Mouse (Mus musculus): Measurements from ENCODE around the gene 6820408C15Rik.

The 6820408C15Rik gene

GRCm38 (mm10) chr2:152464570-152465150 lies 49.3 kb downstream of the 6820408C15Rik start, which contains the start of gene Defb23:
Gene Defb23 (minus strand): TSS chr2:152464620.
- H3K9me3 ChIP-seq (ENCODE audit: low read length): no peaks in the 10 kb centered on the region
- TF ChIP-seq NANOG (IDR thresholded peaks at IDR 0.05; ENCODE audit: borderline replicate concordance, low read length) (no peak), CTCF (conservative IDR thresholded peaks at IDR 0.05; ENCODE audit: low read length) (peak; percentile 63)

DNA sequence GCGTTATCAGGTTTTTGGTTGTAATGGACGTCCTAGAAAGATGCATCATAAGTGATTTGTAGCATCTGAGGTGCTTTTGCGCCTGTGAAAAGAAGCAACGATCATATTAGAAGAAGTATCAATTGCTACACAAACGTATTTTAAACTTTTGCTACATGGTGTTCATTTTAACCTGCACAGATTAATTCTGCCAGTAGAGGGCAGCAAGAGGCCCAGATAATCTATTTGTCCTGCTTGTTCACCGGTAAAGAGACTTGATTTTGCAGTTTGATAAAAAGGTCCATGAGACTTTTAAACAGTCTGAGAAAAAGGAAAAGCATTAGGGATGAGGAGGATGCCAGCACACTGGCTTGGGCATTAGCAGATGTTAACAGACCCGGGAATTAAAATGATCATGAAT lies 55.6 kb downstream of the 6820408C15Rik start:
- Histone ChIP-seq H3K4me3 (replicated peaks; ENCODE audit: low read length) (no peak overlapping the region), H3K36me3 (ENCODE audit: insufficient read depth, low read length) (no peaks in the 10 kb centered on the region), H3K27me3 (ENCODE audit: insufficient read depth, low read length) (no peaks in the 10 kb centered on the region), H3K4me1 (replicated peaks; ENCODE audit: low read depth, low read length) (peaks cover 4% of the 10 kb centered on the region; the same call in 1 of the 2 replicates), H3K9me3 (ENCODE audit: low read length) (no peaks in the 10 kb centered on the region)
- TF ChIP-seq NANOG (IDR thresholded peaks at IDR 0.05; ENCODE audit: borderline replicate concordance, low read length) (no peak), POU5F1 (IDR thresholded peaks at IDR 0.05; ENCODE audit: borderline replicate concordance, low read length) (no peak), CTCF (conservative IDR thresholded peaks at IDR 0.05; ENCODE audit: low read length) (peak; percentile 92)

More at GRCm38 (mm10) chr2:152464570-152465150, 49.3 kb downstream of the 6820408C15Rik start, which contains the start of gene Defb23:
- H3K4me3 ChIP-seq (replicated peaks; ENCODE audit: low read length): no peak within 1 kb of the TSS
- H3K27me3 ChIP-seq (ENCODE audit: insufficient read depth, low read length): peaks cover 10% of the 10 kb centered on the region
- peaks cover 4% of the 10 kb centered on the region; the same call in 1 of the 2 replicates for H3K4me1 ChIP-seq (replicated peaks; ENCODE audit: low read depth, low read length)
- H3K36me3 ChIP-seq (ENCODE audit: insufficient read depth, low read length): no peaks in the 10 kb centered on the region

DNA sequence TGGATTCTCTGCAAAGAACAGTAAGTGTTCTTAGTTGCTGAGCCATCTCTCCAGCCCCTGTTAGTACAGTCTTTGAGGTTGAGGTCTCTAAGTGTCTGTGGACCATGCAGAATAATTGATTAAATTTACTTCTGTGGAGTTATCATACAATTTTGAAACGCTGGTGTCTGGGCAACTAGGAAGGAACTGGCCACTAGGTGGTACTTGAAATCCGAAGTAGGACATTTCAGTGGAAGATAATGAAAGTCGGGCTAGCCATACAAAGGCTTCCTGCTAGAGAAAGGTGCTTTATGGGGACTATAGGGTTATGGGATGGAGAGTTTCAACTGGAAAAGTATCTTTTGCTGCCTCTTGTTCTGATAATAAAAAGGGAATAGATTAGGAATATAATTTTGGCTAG lies 57.0 kb downstream of the 6820408C15Rik start:
- Histone ChIP-seq H3K9me3 (ENCODE audit: low read length) (no peaks in the 10 kb centered on the region), H3K4me1 (replicated peaks; ENCODE audit: low read depth, low read length) (peaks cover 4% of the 10 kb centered on the region; the same call in 1 of the 2 replicates), H3K4me3 (replicated peaks; ENCODE audit: low read length) (no peak overlapping the region), H3K36me3 (ENCODE audit: insufficient read depth, low read length) (no peaks in the 10 kb centered on the region), H3K27me3 (ENCODE audit: insufficient read depth, low read length) (no peaks in the 10 kb centered on the region)
- TF ChIP-seq POU5F1 (IDR thresholded peaks at IDR 0.05; ENCODE audit: borderline replicate concordance, low read length) (no peak), NANOG (IDR thresholded peaks at IDR 0.05; ENCODE audit: borderline replicate concordance, low read length) (no peak), CTCF (conservative IDR thresholded peaks at IDR 0.05; ENCODE audit: low read length) (no peak)

DNA sequence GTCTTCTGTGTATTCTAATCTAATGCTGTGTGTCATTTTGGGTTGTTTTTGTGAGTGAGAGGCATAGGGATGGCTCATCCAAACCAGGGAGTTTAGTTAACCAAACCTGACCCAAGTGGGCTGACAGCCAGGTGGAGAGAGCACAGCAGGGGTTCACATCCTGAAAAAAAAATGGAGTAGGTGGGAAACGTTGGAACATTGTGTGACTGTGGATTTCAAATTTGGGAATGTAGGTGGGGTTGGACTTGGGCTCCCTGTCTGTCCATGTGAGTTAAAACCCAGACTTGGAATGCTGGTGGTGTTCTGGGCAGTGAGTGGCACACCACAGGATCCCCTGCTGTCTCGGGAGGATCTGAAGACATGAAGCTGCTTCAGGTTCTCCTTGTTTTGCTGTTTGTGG lies 61.4 kb downstream of the 6820408C15Rik start, which contains the start of gene Defb20:
Gene Defb20 (plus strand): TSS at position 301 of the 400 bp plus-strand sequence.
- Histone ChIP-seq H3K27me3 (ENCODE audit: insufficient read depth, low read length) (no peaks in the 10 kb centered on the region), H3K4me1 (replicated peaks; ENCODE audit: low read depth, low read length) (no peaks in the 10 kb centered on the region), H3K36me3 (ENCODE audit: insufficient read depth, low read length) (no peaks in the 10 kb centered on the region), H3K4me3 (replicated peaks; ENCODE audit: low read length) (no peak within 1 kb of the TSS), H3K9me3 (ENCODE audit: low read length) (no peaks in the 10 kb centered on the region)
- no peak for TF ChIP-seq NANOG (IDR thresholded peaks at IDR 0.05; ENCODE audit: borderline replicate concordance, low read length)
- TF ChIP-seq POU5F1 (IDR thresholded peaks at IDR 0.05; ENCODE audit: borderline replicate concordance, low read length): no peak
- TF ChIP-seq CTCF (conservative IDR thresholded peaks at IDR 0.05; ENCODE audit: low read length): no peak

GRCm38 (mm10) chr2:152480881-152481280 lies 65.5 kb downstream of the 6820408C15Rik start:
- H3K4me1 ChIP-seq (replicated peaks; ENCODE audit: low read depth, low read length): no peaks in the 10 kb centered on the region
- TF ChIP-seq CTCF (conservative IDR thresholded peaks at IDR 0.05; ENCODE audit: low read length) (no peak), POU5F1 (IDR thresholded peaks at IDR 0.05; ENCODE audit: borderline replicate concordance, low read length) (no peak), NANOG (IDR thresholded peaks at IDR 0.05; ENCODE audit: borderline replicate concordance, low read length) (no peak)
- no peaks in the 10 kb centered on the region for H3K27me3 ChIP-seq (ENCODE audit: insufficient read depth, low read length)
- no peak overlapping the region for H3K4me3 ChIP-seq (replicated peaks; ENCODE audit: low read length)
- no peaks in the 10 kb centered on the region for H3K36me3 ChIP-seq (ENCODE audit: insufficient read depth, low read length)
- peaks cover 18% of the 10 kb centered on the region for H3K9me3 ChIP-seq (ENCODE audit: low read length)

- Histone ChIP-seq H3K27me3 (ENCODE audit: insufficient read depth, low read length) (no peaks in the 10 kb centered on the region), H3K36me3 (ENCODE audit: insufficient read depth, low read length) (no peaks in the 10 kb centered on the region), H3K4me3 (replicated peaks; ENCODE audit: low read length) (no peak overlapping the region), H3K4me1 (replicated peaks; ENCODE audit: low read depth, low read length) (no peaks in the 10 kb centered on the region), H3K9me3 (ENCODE audit: low read length) (peaks cover 21% of the 10 kb centered on the region)
- TF ChIP-seq CTCF (conservative IDR thresholded peaks at IDR 0.05; ENCODE audit: low read length) (no peak), POU5F1 (IDR thresholded peaks at IDR 0.05; ENCODE audit: borderline replicate concordance, low read length) (no peak), NANOG (IDR thresholded peaks at IDR 0.05; ENCODE audit: borderline replicate concordance, low read length) (no peak)
These were observed 66.3 kb downstream of the 6820408C15Rik start for GRCm38 (mm10) chr2:152481726-152482125.

DNA sequence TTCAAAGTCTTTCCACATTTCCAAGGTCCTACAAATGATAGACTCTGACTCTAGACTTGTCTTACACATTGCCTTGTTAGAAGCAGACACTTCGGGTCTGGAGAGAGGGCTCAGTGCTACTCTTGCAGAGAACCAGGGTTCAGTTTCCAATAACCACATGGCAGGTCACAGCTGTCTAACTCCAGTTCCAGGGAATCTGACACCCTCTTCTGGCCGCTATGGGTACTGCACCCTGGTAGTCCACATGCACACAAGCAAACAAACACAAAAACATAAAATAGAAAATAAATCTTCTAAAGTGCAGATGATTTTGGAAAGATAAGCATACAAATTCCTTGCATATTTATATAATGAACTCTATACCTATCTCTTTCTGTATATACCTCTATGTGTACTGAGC lies 71.6 kb downstream of the 6820408C15Rik start:
- TF ChIP-seq NANOG (IDR thresholded peaks at IDR 0.05; ENCODE audit: borderline replicate concordance, low read length) (no peak), CTCF (conservative IDR thresholded peaks at IDR 0.05; ENCODE audit: low read length) (peak; percentile 97)
- no peaks in the 10 kb centered on the region; the same call in 1 of the 2 replicates for H3K27me3 ChIP-seq (ENCODE audit: insufficient read depth, low read length)
- H3K4me1 ChIP-seq (replicated peaks; ENCODE audit: low read depth, low read length): no peaks in the 10 kb centered on the region
- no peaks in the 10 kb centered on the region for H3K36me3 ChIP-seq (ENCODE audit: insufficient read depth, low read length)
- no peak overlapping the region for H3K4me3 ChIP-seq (replicated peaks; ENCODE audit: low read length)
- H3K9me3 ChIP-seq (ENCODE audit: low read length): peaks cover 21% of the 10 kb centered on the region

DNA sequence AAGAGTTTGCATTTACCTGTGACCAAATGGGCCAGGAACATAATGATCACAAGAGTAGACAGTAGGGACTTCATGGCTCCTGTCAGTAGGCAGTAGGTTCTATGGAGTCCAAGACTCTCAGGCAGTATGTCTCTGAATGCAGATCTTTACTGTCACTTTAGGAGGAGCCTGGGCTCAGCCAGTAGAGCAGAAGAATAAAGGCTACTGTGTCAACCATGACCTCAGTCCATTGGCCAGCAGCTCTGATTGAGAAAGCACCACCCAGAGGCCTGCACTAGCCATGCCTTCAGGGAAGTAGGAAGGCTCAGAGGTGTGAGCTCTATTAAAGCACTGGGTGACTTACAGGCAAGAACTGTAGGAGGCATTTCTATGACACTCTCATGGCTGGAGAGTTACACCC lies 74.7 kb downstream of the 6820408C15Rik start, which contains the start of gene Defb22:
Gene Defb22 (minus strand): TSS at position 101 of the 400 bp plus-strand sequence.
- H3K27me3 ChIP-seq (ENCODE audit: insufficient read depth, low read length): no peaks in the 10 kb centered on the region; the same call in 1 of the 2 replicates
- no peak within 1 kb of the TSS for H3K4me3 ChIP-seq (replicated peaks; ENCODE audit: low read length)
- H3K36me3 ChIP-seq (ENCODE audit: insufficient read depth, low read length): no peaks in the 10 kb centered on the region
- peaks cover 11% of the 10 kb centered on the region for H3K9me3 ChIP-seq (ENCODE audit: low read length)
- TF ChIP-seq CTCF (conservative IDR thresholded peaks at IDR 0.05; ENCODE audit: low read length): no peak
- TF ChIP-seq POU5F1 (IDR thresholded peaks at IDR 0.05; ENCODE audit: borderline replicate concordance, low read length): no peak
- no peak for TF ChIP-seq NANOG (IDR thresholded peaks at IDR 0.05; ENCODE audit: borderline replicate concordance, low read length)
- no peaks in the 10 kb centered on the region for H3K4me1 ChIP-seq (replicated peaks; ENCODE audit: low read depth, low read length)
